Mouse (Mus musculus) G1E-ER4 (cell line): Measurements from ENCODE around the gene Adam23. TPM values are rescaled to one million over a fixed set of nuclear protein-coding genes. Genes with fewer than 3 reads are reported as not detected.

Experiments
- GATA1 ChIP-seq: IDR thresholded peaks from one replicate; pipeline ENCODE4 v1.8.0; 2012; ENCODE audit warnings: low read length, inconsistent platforms
- polyA plus RNA-seq: library from polyadenylated mRNA; stranded (reverse); fragments of >175 nt; gene quantifications from 2 replicates; pipeline ENCODE4 v1.2.3, GENCODE M21; 2012

Adam23 gene
- polyA plus RNA-seq, 1 experiment = not detected

DNA sequence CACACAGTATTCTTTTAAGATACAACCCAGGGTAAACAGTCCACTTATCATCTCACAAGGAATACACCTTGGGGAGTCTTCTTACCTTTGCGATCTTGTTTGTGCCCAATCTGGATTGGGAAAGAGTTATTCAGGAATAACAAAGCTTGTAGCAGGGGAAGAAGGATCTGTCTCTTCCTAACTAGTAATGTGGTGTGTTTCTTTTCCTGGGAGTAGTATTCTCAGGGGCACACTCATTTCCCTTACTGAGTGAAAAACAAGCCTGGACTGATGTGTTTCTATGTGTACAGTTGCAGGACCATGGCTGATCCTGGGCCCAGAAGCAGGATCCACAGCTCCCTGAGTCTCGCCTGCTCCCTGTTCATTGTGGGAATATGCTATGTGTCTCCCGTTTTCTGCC, 170.0 kb downstream of the Adam23 start, which contains the start of gene Gm39653:
TSS of gene Gm39653 (plus strand) at position 301 of the 400 bp plus-strand sequence.
- TF ChIP-seq GATA1 = no peak

DNA sequence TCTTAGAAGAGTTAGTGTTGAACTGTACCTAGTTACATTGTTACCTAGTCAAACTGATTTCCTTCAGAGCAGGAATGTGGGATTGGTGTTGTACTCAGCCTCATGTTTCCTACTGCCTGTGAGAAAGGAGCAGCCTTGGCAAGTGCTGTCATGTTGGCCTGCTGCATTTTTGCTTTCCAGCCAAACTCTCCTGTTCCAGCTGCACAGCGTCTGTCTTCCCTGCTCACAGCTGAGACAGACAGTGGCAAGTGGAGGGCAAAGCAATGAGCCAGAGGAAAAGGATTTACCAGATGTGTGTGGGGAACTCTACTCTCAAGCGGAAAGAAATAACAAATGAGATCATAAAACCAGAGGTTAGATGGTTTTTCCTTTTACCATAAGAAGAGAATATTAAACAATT, 182.5 kb downstream of the Adam23 start:
- no peak for TF ChIP-seq GATA1

DNA sequence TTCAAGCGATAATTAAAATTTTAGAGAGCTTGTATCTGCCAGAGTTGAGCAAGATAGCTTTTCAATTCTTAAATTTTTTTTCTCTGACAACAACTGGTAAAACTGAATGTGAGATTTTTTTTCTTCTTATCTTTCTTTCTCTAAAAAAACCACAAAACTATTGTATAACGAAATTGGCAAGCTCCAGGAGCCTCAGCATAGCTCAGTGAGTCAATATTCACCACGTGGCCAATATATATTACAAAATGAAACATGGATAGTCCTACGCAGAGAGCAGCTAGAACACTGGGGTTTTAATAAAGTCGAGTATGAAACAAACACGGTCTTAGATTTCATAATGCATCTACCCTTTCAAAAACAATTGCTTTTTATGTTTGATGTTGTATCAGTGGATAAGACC, 194.2 kb downstream of the Adam23 start:
- TF ChIP-seq GATA1 = no peak

Other genes starting within 250 kb of the Adam23 start
- gene Gpr1, start 231.3 kb upstream of the Adam23 start, polyA plus RNA-seq = not detected in 2 replicates
- 0.01 TPM in 1 of 2 replicates, not detected in the other for gene Zdbf2, start 172.6 kb upstream of the Adam23 start, polyA plus RNA-seq
- not detected in 2 replicates for gene Gm39653, start 170.1 kb downstream of the Adam23 start, polyA plus RNA-seq
- gene Dytn, start 241.0 kb downstream of the Adam23 start, polyA plus RNA-seq = not detected in 2 replicates